Mouse (Mus musculus): ENCODE results near the gene Tmcc2. TPM values are rescaled to one million over a fixed set of nuclear protein-coding genes. Genes with fewer than 3 reads are reported as not detected.
A peak's percentile ranks its signal among the peaks of the same experiment; 100 is the strongest.

The Tmcc2 gene
- polyA plus RNA-seq (2012; rRNA removed), result 6.0 and 6.3 TPM in 2 replicates

DNA sequence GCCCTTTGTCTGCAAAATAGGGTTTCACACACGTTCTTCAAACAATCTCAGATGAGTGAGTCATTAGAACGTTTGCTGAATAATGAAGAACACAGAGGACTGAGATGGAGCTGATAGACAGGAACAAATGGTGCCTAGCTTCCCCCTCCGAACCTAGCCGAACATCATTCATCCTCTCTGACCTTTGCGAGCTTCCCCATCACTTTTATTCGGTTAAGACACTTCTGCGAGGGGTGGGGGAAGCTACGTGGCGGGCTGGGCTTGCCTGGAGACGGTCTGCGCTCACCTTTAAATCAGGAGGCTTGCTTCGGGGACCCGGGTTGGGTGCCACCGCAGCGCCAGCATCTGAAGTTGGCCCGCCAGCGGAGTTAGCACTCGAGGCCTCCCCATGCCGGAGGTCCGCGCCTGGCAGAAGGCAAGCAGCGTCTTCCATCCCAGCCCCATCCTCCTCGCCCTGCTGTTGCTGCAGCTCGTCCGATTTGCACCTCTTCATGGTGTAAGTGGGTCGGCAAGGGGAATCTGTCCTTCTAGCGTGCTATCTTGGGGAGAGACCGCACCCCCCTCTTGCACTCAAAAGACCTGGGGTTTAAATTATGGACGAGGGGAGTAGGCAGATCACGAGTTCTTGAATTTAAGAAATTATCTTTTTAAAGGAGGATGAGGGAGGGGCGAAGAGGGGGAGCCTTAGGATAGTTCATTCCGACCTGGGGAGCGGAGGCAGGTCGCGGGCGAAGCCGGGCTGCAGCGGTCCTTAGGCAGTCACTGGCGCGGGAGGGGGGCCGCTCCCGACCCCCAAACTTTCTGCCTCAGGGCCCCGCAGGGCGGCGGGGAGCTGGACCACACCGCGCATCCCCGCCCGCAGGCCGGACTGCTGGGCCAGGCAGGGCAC is at the start of gene Tmcc2:
Tmcc2 (minus strand) TSS at position 591 of the 889 bp plus-strand sequence.
- Histone ChIP-seq H3K4me1 (ENCODE audit: control insufficient read depth, insufficient read depth, low read length) (no peaks in the 10 kb centered on the region), H3K27me3 (replicated peaks; ENCODE audit: control insufficient read depth, insufficient read depth, low read length) (no peaks in the 10 kb centered on the region), H3K4me3 (ENCODE audit: insufficient read depth, low read depth, low read length) (peak within 1 kb of the TSS; percentile 54), H3K27ac (ENCODE audit: insufficient read depth, low read depth, low read length) (peak within 1 kb of the TSS; percentile 95), H3K36me3 (ENCODE audit: control insufficient read depth, insufficient read depth, low read length) (no peaks in the 10 kb centered on the region)
- 3% methylated on average over 50 of the region's 50 CpGs for WGBS
- DNase-seq, result peak; percentile 17
- TF ChIP-seq CTCF (conservative IDR thresholded peaks at IDR 0.05; ENCODE audit: insufficient read depth, insufficient read length, low read depth, low read length), result no peak
- no peak for TF ChIP-seq POLR2A (IDR thresholded peaks at IDR 0.05; ENCODE audit: low read depth, low read length)

DNA sequence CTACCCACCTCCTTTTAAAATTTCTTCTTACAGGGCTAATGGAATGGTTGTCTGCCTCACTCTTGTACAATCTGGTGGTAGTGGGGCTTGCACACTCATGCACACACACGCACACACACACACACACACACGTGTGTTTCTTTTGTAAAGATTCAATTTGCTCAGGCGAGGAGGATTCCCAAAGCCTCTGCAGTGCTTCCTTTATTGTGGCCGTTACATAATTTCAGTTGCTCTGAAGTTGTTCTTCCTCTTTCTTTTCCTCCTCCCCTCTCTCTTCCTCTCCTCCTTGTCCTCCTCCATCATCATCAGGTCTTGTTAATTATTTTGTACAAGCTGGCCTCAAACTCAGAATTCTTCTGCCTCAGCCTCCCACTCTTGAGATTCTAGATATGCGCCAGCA is 46.3 kb upstream of the Tmcc2 start:
- no peak for TF ChIP-seq POLR2A (IDR thresholded peaks at IDR 0.05; ENCODE audit: low read depth, low read length)
- TF ChIP-seq CTCF (conservative IDR thresholded peaks at IDR 0.05; ENCODE audit: insufficient read depth, insufficient read length, low read depth, low read length), result no peak
- Histone ChIP-seq H3K27me3 (replicated peaks; ENCODE audit: control insufficient read depth, insufficient read depth, low read length) (no peaks in the 10 kb centered on the region), H3K36me3 (ENCODE audit: control insufficient read depth, insufficient read depth, low read length) (peaks cover 10% of the 10 kb centered on the region), H3K4me3 (ENCODE audit: insufficient read depth, low read depth, low read length) (no peak overlapping the region), H3K4me1 (ENCODE audit: control insufficient read depth, insufficient read depth, low read length) (no peaks in the 10 kb centered on the region), H3K27ac (ENCODE audit: insufficient read depth, low read depth, low read length) (peak overlapping the region; percentile 11; the same call in 1 of the 2 replicates)
- no peak for DNase-seq
- 72% methylated on average over 5 of the region's 5 CpGs for WGBS

GRCm38 (mm10) chr1:132436960-132437359 is 45.9 kb upstream of the Tmcc2 start:
- peak; percentile 29 for DNase-seq
- WGBS, result 55% methylated on average over 1 of the region's 1 CpGs
- Histone ChIP-seq H3K27me3 (replicated peaks; ENCODE audit: control insufficient read depth, insufficient read depth, low read length) (no peaks in the 10 kb centered on the region), H3K27ac (ENCODE audit: insufficient read depth, low read depth, low read length) (peak overlapping the region; percentile 82), H3K36me3 (ENCODE audit: control insufficient read depth, insufficient read depth, low read length) (peaks cover 10% of the 10 kb centered on the region), H3K4me3 (ENCODE audit: insufficient read depth, low read depth, low read length) (no peak overlapping the region), H3K4me1 (ENCODE audit: control insufficient read depth, insufficient read depth, low read length) (no peaks in the 10 kb centered on the region)
- TF ChIP-seq CTCF (conservative IDR thresholded peaks at IDR 0.05; ENCODE audit: insufficient read depth, insufficient read length, low read depth, low read length) (no peak), POLR2A (IDR thresholded peaks at IDR 0.05; ENCODE audit: low read depth, low read length) (no peak)

DNA sequence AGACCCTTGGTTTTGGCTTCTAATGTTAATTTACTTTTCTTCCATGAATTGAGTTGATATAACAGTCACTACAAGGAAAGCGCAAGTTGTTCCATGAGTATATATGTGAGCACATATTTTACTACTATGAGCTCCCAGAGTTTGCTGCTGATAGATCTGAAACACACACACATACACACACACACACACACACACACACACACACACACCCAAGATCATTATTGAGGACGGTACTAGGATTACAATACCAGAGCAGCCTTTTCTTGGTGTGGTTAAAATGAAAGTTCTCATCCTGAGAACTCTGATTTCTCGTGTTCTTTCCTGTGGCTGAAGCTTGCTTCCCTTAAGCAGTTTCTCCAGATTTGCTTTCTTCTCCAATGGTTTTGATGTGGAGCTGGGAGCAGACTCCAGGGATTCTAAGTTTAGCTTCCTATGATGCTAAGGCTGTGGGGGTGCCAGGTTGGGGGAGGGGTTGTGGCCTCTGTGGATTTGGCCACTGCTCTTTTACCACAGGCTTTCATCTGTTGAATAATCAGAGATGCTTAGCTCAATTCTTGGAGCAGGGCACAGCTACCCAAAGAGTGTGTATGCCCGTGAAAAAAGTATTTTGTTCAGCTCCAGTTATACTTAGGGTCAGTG is 45.4 kb upstream of the Tmcc2 start:
- peaks cover 9% of the 10 kb centered on the region for H3K36me3 ChIP-seq (ENCODE audit: control insufficient read depth, insufficient read depth, low read length)
- DNase-seq, result peak; percentile 22
- H3K4me1 ChIP-seq (ENCODE audit: control insufficient read depth, insufficient read depth, low read length), result peaks cover 5% of the 10 kb centered on the region; the same call in 1 of the 2 replicates
- 61% methylated on average over 4 of the region's 4 CpGs for WGBS
- H3K27me3 ChIP-seq (replicated peaks; ENCODE audit: control insufficient read depth, insufficient read depth, low read length), result no peaks in the 10 kb centered on the region
- no peak overlapping the region for H3K4me3 ChIP-seq (ENCODE audit: insufficient read depth, low read depth, low read length)
- TF ChIP-seq CTCF (conservative IDR thresholded peaks at IDR 0.05; ENCODE audit: insufficient read depth, insufficient read length, low read depth, low read length) (no peak), POLR2A (IDR thresholded peaks at IDR 0.05; ENCODE audit: low read depth, low read length) (no peak)
- H3K27ac ChIP-seq (ENCODE audit: insufficient read depth, low read depth, low read length), result peak overlapping the region; percentile 82

DNA sequence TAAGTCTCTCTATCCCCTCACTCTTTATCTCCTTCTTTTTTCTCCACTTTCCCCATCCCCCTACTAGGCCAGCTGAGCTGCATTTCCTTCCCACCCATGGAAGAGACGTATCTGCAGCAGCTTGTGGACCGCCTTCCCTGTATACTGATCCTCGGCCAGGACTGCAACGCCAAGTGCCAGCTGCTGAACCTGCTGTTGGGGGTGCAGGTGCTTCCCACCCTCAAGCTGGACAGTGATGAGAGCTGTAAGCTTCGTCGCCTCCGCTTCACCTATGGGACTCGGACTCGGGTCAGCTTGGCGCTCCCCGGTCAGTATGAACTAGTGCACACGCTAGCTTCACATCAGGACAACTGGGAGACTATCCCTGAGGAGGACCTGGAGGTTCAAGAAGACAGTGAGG is 43.0 kb upstream of the Tmcc2 start:
- H3K36me3 ChIP-seq (ENCODE audit: control insufficient read depth, insufficient read depth, low read length), result no peaks in the 10 kb centered on the region
- H3K27me3 ChIP-seq (replicated peaks; ENCODE audit: control insufficient read depth, insufficient read depth, low read length), result no peaks in the 10 kb centered on the region
- H3K27ac ChIP-seq (ENCODE audit: insufficient read depth, low read depth, low read length), result no peak overlapping the region
- TF ChIP-seq POLR2A (IDR thresholded peaks at IDR 0.05; ENCODE audit: low read depth, low read length) (no peak), CTCF (conservative IDR thresholded peaks at IDR 0.05; ENCODE audit: insufficient read depth, insufficient read length, low read depth, low read length) (no peak)
- no peak overlapping the region for H3K4me3 ChIP-seq (ENCODE audit: insufficient read depth, low read depth, low read length)
- H3K4me1 ChIP-seq (ENCODE audit: control insufficient read depth, insufficient read depth, low read length), result peaks cover 12% of the 10 kb centered on the region
- DNase-seq, result no peak
- 86% methylated on average over 12 of the region's 12 CpGs for WGBS

- H3K27me3 ChIP-seq (replicated peaks; ENCODE audit: control insufficient read depth, insufficient read depth, low read length), result no peaks in the 10 kb centered on the region
- TF ChIP-seq POLR2A (IDR thresholded peaks at IDR 0.05; ENCODE audit: low read depth, low read length) (no peak), CTCF (conservative IDR thresholded peaks at IDR 0.05; ENCODE audit: insufficient read depth, insufficient read length, low read depth, low read length) (no peak)
- no peak overlapping the region for H3K4me3 ChIP-seq (ENCODE audit: insufficient read depth, low read depth, low read length)
- no peak overlapping the region for H3K27ac ChIP-seq (ENCODE audit: insufficient read depth, low read depth, low read length)
- no peak for DNase-seq
- peaks cover 14% of the 10 kb centered on the region for H3K4me1 ChIP-seq (ENCODE audit: control insufficient read depth, insufficient read depth, low read length)
- WGBS, result 34% methylated on average over 5 of the region's 5 CpGs
- no peaks in the 10 kb centered on the region for H3K36me3 ChIP-seq (ENCODE audit: control insufficient read depth, insufficient read depth, low read length)
Measured at GRCm38 (mm10) chr1:132433349-132433748, 42.3 kb upstream of the Tmcc2 start.

- DNase-seq, result peak; percentile 75
- Histone ChIP-seq H3K27me3 (replicated peaks; ENCODE audit: control insufficient read depth, insufficient read depth, low read length) (no peaks in the 10 kb centered on the region), H3K4me3 (ENCODE audit: insufficient read depth, low read depth, low read length) (no peak overlapping the region), H3K27ac (ENCODE audit: insufficient read depth, low read depth, low read length) (no peak overlapping the region), H3K36me3 (ENCODE audit: control insufficient read depth, insufficient read depth, low read length) (no peaks in the 10 kb centered on the region), H3K4me1 (ENCODE audit: control insufficient read depth, insufficient read depth, low read length) (peaks cover 14% of the 10 kb centered on the region)
- 42% methylated on average over 9 of the region's 9 CpGs for WGBS
- TF ChIP-seq POLR2A (IDR thresholded peaks at IDR 0.05; ENCODE audit: low read depth, low read length), result no peak
Measured at GRCm38 (mm10) chr1:132431716-132432115, 40.6 kb upstream of the Tmcc2 start.

All from kidney, adult 2 months (tissue).